Mouse (Mus musculus): ENCODE results near the gene Ttn.
"Not testable (repeated sequence)": the region's sequence is repeated elsewhere in the genome, so short reads cannot be mapped to it uniquely, and the experiment has no call there.

Ttn gene

GRCm38 (mm10) chr2:76982391-76983145 is at the start of gene Ttn:
Gene Ttn, minus strand, starts transcription at chr2:76982547.
- no peak for DNase-seq (ENCODE audit: low spot score)

GRCm38 (mm10) chr2:77020649-77021048 is 38.3 kb upstream of the Ttn start:
- DNase-seq (ENCODE audit: low spot score), result peak; percentile 3

DNA sequence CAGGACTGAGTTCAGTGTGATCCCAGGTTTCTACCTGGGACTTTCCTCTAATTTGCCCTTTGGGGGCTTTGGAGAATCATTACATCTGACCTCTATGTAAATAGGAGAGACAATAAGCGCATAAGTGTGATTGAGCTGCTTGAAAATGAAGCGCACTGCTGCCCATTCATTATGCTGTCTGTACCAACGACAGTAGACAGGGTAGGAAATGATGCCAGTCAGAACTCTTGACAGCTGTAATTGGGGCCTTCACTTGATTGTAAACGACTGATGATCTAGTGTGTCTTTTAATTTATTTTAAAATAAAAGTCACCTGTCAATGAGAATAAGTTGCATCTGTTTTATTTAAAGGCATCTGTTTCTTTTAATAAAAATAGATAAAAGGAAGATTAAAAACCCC is 35.4 kb upstream of the Ttn start:
- no peak for DNase-seq (ENCODE audit: low spot score)

GRCm38 (mm10) chr2:77013449-77013848 is 31.1 kb upstream of the Ttn start:
- not testable (repeated sequence) for DNase-seq (ENCODE audit: low spot score)

DNA sequence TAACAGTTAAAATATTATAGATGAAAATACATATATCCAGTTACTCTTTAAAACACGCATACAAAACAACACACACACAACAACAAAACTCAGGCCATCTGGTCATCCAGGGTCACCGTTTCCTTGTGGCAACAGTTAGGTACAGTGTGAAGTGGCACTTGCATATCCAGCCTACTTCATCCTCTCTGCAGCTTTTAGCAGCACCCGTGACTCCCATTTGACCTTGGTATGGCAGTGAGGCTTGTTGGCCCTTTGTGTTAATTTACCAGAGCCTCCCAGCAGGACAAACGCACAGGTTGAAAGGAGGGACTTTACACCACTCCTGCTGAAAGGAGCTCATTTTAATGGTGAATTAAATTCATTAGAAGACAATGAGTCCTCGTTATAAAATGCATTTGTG is 29.6 kb upstream of the Ttn start:
- no peak for DNase-seq (ENCODE audit: low spot score)

GRCm38 (mm10) chr2:77007015-77007414 is 24.7 kb upstream of the Ttn start:
- no peak for DNase-seq (ENCODE audit: low spot score)

DNA sequence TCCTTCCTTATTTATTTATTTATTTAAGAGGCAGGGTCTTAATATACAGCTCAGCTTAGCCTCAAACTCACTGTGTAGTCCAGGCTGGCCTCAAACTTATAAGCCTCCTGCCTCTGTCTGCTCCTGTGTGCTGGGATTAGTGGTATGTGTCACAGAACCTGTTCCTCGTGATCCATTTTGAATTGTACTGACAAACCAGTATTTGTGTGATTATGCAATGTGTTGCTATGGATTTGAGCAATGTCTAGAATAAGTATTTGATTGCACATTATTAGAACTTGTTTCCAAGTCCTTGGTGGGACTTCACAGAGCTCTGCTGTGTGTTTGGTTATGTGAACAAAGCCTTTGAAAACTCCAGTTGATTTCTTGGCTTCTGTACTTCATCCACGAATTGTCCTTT is 20.8 kb upstream of the Ttn start:
- no peak for DNase-seq (ENCODE audit: low spot score)

DNA sequence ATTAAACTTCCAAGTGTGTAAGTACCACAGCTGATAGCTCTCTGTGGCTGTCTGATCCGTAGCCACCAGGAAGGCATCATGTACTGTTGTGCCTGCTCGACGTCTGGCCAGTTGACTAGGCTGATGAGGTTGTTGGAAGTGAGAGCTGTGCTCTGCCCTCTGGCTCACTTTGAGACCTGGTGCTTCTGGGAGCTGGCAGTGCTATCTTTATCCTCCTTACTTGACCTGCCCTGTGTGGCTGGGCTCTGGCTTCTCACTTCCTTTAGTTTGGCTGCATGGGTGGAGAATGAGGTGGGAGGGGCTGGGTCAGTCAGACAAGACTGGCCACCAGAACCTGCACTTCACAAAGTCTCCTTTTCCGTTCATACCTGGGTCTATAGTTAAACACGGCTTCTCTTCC is 16.0 kb upstream of the Ttn start:
- no peak for DNase-seq (ENCODE audit: low spot score)

- DNase-seq (ENCODE audit: low spot score), result no peak
These were observed 10.3 kb upstream of the Ttn start for GRCm38 (mm10) chr2:76992493-76993201.

GRCm38 (mm10) chr2:76987317-76987716 is 5.0 kb upstream of the Ttn start:
- DNase-seq (ENCODE audit: low spot score), result no peak

DNA sequence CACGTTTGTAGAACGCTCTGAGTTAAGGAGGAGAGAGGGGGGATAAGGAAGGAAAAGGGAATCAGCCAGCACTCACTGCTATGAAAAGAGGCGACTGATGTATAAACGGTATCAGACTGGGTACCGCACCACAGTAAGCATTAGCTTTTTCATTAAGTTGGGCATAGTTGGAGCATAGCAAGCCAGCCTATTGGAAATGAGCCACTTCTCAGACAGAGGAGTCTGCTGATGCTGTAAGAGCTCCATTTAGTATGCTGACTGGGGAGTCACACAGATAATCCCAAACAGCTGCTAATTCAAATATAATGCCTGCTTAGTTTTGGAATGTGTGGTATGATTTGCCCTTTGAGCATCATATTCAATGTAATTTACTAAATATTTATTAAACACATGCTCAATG is 2.0 kb upstream of the Ttn start:
- DNase-seq (ENCODE audit: low spot score), result no peak

GRCm38 (mm10) chr2:76983601-76984000 is 1.3 kb upstream of the Ttn start:
- no peak for DNase-seq (ENCODE audit: low spot score)

DNA sequence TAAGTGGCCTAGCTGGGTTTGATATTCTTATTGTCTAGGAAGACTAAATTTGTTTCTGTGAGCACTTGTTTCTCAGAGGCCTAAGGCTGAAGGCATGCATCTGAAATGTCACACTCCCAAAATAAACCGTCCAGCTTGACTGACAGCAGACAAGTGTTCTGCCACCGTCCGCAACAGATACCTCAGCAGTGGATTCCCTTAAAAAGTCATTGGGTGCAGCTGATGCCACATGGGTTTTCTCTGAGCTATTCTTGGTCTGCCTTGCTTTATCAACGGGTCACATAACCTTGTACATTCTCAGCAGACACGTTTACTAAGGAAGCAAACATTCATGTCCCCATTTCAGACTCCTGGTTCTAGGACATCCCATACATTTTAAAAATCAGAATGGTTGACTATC is 630 bp downstream of the Ttn start:
- no peak for DNase-seq (ENCODE audit: low spot score)

DNA sequence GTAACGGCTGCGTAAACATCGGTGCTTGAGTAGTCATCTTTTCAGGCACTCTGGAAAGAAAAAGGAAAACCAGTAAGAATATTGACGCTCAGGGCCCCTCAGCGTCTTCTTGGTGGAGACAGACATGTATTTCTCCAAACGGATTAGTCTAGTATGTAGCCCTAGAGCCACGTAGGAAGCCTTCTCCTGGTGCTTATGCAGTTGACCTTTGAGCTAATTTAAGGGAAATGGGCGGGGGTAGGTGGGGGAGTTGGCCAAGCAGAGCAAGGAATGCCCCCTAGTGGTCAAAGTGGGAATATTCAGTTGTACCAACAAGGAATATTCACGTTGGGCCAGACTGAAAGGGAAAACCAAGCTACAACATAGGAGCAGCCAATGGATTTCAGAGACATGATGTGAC is 2.2 kb downstream of the Ttn start:
- DNase-seq (ENCODE audit: low spot score), result peak; percentile 22

DNA sequence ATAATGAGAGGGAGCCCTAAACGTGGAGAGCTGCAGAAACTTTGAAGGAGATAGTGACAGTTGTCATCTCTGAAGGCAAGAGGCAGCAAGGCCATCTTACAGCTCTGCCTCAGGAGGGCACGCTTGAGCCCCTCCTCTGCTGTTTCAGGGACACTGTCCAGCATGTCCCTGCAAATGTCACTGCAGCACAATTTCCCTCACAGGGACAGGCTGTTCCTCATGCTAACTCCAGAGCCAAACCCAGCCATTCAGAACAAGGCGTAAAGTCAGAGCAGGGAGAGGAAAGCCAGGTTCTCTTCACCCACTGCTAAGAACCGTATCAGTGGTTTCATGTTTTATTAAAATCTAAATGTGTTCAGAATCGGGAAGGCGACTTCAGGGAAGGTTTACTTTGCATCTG is 4.7 kb downstream of the Ttn start:
- DNase-seq (ENCODE audit: low spot score), result no peak

DNA sequence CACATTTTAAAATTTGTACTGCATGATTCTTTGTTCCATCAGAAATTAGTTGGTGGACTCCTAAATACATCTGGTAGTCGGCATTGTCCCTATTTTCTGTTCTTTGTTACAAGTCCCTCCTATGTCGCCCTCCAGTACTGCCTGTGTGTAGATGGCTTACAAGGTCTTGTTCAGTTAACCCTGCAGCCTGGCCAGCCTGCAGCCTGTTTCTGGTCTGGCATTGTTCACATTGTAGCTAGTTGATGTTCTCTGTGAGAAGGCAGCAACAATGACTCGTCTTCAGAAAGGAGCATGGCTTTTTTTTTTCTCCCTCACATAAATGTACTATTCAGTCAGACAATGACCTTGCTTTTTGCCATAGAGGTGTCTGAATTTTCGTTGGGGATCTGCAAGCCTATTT is 10.3 kb downstream of the Ttn start:
- DNase-seq (ENCODE audit: low spot score), result no peak

DNA sequence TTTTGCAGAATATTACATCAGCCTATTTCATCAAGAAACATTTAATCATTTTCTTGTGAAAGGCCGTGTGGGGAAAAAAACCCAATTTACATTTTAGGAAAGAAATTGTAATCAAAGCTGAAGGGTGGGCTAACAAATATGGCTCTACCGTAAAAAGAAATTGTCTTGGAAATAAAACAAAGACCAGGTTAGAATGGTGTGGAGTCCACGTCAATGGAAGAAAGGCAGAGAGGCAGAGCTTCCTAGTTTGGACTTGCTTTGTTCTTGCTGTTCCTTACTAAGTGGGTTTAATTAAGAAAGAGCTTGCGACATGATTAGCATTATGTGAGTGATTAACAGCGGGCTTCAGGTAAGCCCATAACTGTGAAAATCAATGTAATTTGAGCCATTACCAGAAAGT is 11.3 kb downstream of the Ttn start:
- no peak for DNase-seq (ENCODE audit: low spot score)

DNA sequence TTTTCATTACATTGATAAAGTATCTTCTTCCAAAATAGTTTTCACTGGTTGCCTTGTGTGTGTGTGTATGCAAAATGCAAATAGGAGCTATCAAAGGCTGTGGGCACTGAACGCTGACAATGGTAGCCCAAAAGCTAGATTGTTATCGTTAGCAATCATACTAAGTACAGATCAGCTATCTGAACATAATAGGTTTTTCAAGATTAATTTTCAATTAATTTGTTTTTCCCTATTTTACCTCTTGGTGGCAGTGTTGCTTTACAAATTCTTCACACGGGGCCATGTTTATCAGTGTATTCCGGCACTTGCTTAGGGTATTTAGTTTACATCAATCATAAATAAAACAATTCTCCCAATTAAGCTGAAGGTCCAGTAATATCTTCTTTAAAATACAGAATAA is 11.7 kb downstream of the Ttn start:
- DNase-seq (ENCODE audit: low spot score), result peak; percentile 57

- no peak for DNase-seq (ENCODE audit: low spot score)
These were observed 12.1 kb downstream of the Ttn start for GRCm38 (mm10) chr2:76970204-76970603.

GRCm38 (mm10) chr2:76969637-76970036 is 12.7 kb downstream of the Ttn start:
- DNase-seq (ENCODE audit: low spot score), result no peak

DNA sequence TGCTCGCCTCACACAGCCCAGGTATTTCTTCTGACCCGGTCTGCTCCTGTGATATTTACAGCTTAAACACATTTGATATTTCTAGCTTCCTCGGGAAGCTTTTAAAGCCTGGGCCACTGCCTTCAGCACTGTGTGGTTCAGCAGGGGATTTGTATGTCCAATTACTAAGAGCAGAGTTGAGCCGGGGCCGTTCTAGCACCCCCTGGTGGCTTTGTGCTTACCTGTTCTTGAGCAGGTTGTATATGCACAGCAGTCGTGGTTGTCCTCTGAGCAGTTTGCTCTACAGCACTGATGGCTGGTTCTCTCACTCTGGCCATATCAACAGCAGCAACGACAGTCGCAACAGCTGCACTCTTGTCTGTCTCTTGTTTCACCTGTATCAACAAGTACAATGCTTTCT is 13.4 kb downstream of the Ttn start:
- peak; percentile 57 for DNase-seq (ENCODE audit: low spot score)

GRCm38 (mm10) chr2:76966582-76966981 is 15.8 kb downstream of the Ttn start:
- DNase-seq (ENCODE audit: low spot score), result no peak

DNA sequence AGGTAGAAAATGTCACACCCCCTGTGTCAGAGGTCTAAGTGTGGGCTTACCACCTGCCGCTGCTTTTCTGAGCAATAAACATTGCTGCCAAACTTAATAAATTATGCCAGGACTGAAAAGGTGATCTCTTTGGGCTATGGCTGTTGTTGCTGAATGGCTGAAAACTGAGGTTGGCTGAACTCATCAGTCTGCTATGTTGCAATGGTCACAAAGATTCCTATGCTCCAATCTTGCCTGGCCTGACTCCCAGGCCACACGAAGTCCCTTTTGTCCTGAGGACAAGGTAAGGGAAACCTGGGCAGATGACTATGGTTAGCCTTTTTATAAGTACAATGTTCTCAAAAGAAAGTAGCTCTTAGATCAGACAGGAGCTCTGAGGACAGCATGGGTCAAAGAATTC is 16.3 kb downstream of the Ttn start:
- DNase-seq (ENCODE audit: low spot score), result no peak

DNA sequence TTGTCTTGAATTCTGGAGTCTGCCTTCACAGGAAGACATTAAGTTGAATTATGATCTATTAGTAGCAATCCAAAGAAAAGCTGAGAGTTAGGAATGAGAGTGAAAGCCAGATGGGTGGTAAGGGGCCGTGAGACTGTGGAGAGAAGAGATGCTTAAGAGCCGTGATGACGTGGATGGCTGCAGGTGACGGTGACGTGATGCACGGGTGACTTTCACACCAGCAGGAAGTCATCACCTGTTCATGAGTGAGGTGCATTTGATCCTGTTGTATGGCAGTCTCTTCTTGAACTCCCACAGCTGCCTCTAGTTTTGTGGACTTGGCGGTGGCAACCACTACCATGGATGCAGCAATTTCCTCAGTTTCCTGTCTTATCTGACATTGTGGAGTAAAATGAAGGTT is 16.8 kb downstream of the Ttn start:
- no peak for DNase-seq (ENCODE audit: low spot score)

All from adipocyte (in vitro differentiated cells).